Mouse (Mus musculus) T-helper 1 cell (primary cell): ENCODE results near the gene Tenm2.

Experiments used
- in situ Hi-C: fragments of 300-600 bp; cut with MboI, MseI; formaldehyde crosslinking; loops from one replicate; pipeline ENCODE4 v1.15.1; 2025; ENCODE audit warnings: high pct_unique_total_duplicates

Gene Tenm2

GRCm38 (mm10) chr11:36277903-36278215 is 957.9 kb downstream of the Tenm2 start:
- in situ Hi-C loops: no loop called here

GRCm38 (mm10) chr11:36277192-36277902 is 958.4 kb downstream of the Tenm2 start:
- in situ Hi-C loops: no loop called here

- in situ Hi-C loops: no loop called here
Observed at GRCm38 (mm10) chr11:36276015-36276414, 959.7 kb downstream of the Tenm2 start.

- in situ Hi-C loops: no loop called here
Observed at GRCm38 (mm10) chr11:36272149-36272548, 963.6 kb downstream of the Tenm2 start.

- in situ Hi-C loops: no loop called here
Observed at GRCm38 (mm10) chr11:36269945-36270344, 965.8 kb downstream of the Tenm2 start.

GRCm38 (mm10) chr11:36264776-36265466 is 970.8 kb downstream of the Tenm2 start:
- in situ Hi-C loops: no loop called here

GRCm38 (mm10) chr11:36263840-36264239 is 971.9 kb downstream of the Tenm2 start:
- in situ Hi-C loops: no loop called here

- in situ Hi-C loops: no loop called here
Observed at GRCm38 (mm10) chr11:36257187-36257586, 978.6 kb downstream of the Tenm2 start.

GRCm38 (mm10) chr11:36256747-36257146 is 979.0 kb downstream of the Tenm2 start:
- in situ Hi-C loops: no loop called here

GRCm38 (mm10) chr11:36254019-36254418 is 981.7 kb downstream of the Tenm2 start:
- in situ Hi-C loops: no loop called here

GRCm38 (mm10) chr11:36250111-36250510 is 985.7 kb downstream of the Tenm2 start:
- in situ Hi-C loops: no loop called here

- in situ Hi-C loops: no loop called here
Observed at GRCm38 (mm10) chr11:36246152-36246551, 989.6 kb downstream of the Tenm2 start.

- in situ Hi-C loops: no loop called here
Observed at GRCm38 (mm10) chr11:36244491-36244882, 991.3 kb downstream of the Tenm2 start.

GRCm38 (mm10) chr11:36243747-36244490 is 991.8 kb downstream of the Tenm2 start:
- in situ Hi-C loops: no loop called here

GRCm38 (mm10) chr11:36238890-36239289 is 996.9 kb downstream of the Tenm2 start:
- in situ Hi-C loops: no loop called here

GRCm38 (mm10) chr11:36228654-36229053 is 1007.1 kb downstream of the Tenm2 start:
- in situ Hi-C loops: no loop called here

- in situ Hi-C loops: no loop called here
Observed at GRCm38 (mm10) chr11:36228196-36228595, 1007.6 kb downstream of the Tenm2 start.

- in situ Hi-C loops: no loop called here
Observed at GRCm38 (mm10) chr11:36226061-36226460, 1009.7 kb downstream of the Tenm2 start.

GRCm38 (mm10) chr11:36223716-36224439 is 1011.9 kb downstream of the Tenm2 start:
- in situ Hi-C loops: no loop called here

- in situ Hi-C loops: no loop called here
Observed at GRCm38 (mm10) chr11:36222071-36222470, 1013.7 kb downstream of the Tenm2 start.

- in situ Hi-C loops: no loop called here
Observed at GRCm38 (mm10) chr11:36221271-36221975, 1014.3 kb downstream of the Tenm2 start.
